Mouse (Mus musculus): ENCODE results near the gene Spop.
"Not testable (repeated sequence)": the region's sequence is repeated elsewhere in the genome, so short reads cannot be mapped to it uniquely, and the experiment has no call there.

Gene Spop

GRCm38 (mm10) chr11:95391201-95391600, 22.7 kb upstream of the Spop start:
- no peak for DNase-seq (ENCODE audit: low read depth, low spot score)

- no peak for DNase-seq (ENCODE audit: low read depth, low spot score)
These were observed 22.1 kb upstream of the Spop start for GRCm38 (mm10) chr11:95391743-95392142.

- no peak for DNase-seq (ENCODE audit: low read depth, low spot score)
These were observed 21.6 kb upstream of the Spop start for GRCm38 (mm10) chr11:95392223-95392667.

GRCm38 (mm10) chr11:95392708-95393499, 21.0 kb upstream of the Spop start:
- no peak for DNase-seq (ENCODE audit: low read depth, low spot score)

- DNase-seq (ENCODE audit: low read depth, low spot score) = no peak
These were observed 20.4 kb upstream of the Spop start for GRCm38 (mm10) chr11:95393500-95393816.

- DNase-seq (ENCODE audit: low read depth, low spot score) = no peak
These were observed 19.8 kb upstream of the Spop start for GRCm38 (mm10) chr11:95394112-95394511.

GRCm38 (mm10) chr11:95396548-95396947, 17.3 kb upstream of the Spop start:
- no peak for DNase-seq (ENCODE audit: low read depth, low spot score)

- DNase-seq (ENCODE audit: low read depth, low spot score) = peak; percentile 75
These were observed 15.7 kb upstream of the Spop start for GRCm38 (mm10) chr11:95397843-95398835.

- DNase-seq (ENCODE audit: low read depth, low spot score) = no peak
These were observed 14.3 kb upstream of the Spop start for GRCm38 (mm10) chr11:95399520-95400020.

- no peak for DNase-seq (ENCODE audit: low read depth, low spot score)
These were observed 12.3 kb upstream of the Spop start for GRCm38 (mm10) chr11:95401568-95401967.

GRCm38 (mm10) chr11:95402196-95402595, 11.7 kb upstream of the Spop start:
- no peak for DNase-seq (ENCODE audit: low read depth, low spot score)

GRCm38 (mm10) chr11:95402658-95403101, 11.2 kb upstream of the Spop start:
- DNase-seq (ENCODE audit: low read depth, low spot score) = no peak

- DNase-seq (ENCODE audit: low read depth, low spot score) = no peak
These were observed 10.2 kb upstream of the Spop start for GRCm38 (mm10) chr11:95403382-95404340.

- DNase-seq (ENCODE audit: low read depth, low spot score) = no peak
These were observed 8.1 kb upstream of the Spop start for GRCm38 (mm10) chr11:95405771-95406170.

GRCm38 (mm10) chr11:95406398-95406797, 7.5 kb upstream of the Spop start:
- DNase-seq (ENCODE audit: low read depth, low spot score) = not testable (repeated sequence)

GRCm38 (mm10) chr11:95409450-95410112, 4.3 kb upstream of the Spop start:
- no peak for DNase-seq (ENCODE audit: low read depth, low spot score)

GRCm38 (mm10) chr11:95411453-95412013, 2.3 kb upstream of the Spop start:
- no peak for DNase-seq (ENCODE audit: low read depth, low spot score)

- no peak for DNase-seq (ENCODE audit: low read depth, low spot score)
These were observed 1.3 kb upstream of the Spop start for GRCm38 (mm10) chr11:95412615-95413014.

GRCm38 (mm10) chr11:95414536-95415161, 769 bp downstream of the Spop start:
- DNase-seq (ENCODE audit: low read depth, low spot score) = peak; percentile 100

- DNase-seq (ENCODE audit: low read depth, low spot score) = no peak
These were observed 2.1 kb downstream of the Spop start for GRCm38 (mm10) chr11:95415931-95416330.

All from mesoderm, embryonic 11.5 days (tissue).